Mouse (Mus musculus): Measurements from ENCODE around the gene Nfix.
A peak's percentile ranks its signal among the peaks of the same experiment; 100 is the strongest.

Nfix gene

DNA sequence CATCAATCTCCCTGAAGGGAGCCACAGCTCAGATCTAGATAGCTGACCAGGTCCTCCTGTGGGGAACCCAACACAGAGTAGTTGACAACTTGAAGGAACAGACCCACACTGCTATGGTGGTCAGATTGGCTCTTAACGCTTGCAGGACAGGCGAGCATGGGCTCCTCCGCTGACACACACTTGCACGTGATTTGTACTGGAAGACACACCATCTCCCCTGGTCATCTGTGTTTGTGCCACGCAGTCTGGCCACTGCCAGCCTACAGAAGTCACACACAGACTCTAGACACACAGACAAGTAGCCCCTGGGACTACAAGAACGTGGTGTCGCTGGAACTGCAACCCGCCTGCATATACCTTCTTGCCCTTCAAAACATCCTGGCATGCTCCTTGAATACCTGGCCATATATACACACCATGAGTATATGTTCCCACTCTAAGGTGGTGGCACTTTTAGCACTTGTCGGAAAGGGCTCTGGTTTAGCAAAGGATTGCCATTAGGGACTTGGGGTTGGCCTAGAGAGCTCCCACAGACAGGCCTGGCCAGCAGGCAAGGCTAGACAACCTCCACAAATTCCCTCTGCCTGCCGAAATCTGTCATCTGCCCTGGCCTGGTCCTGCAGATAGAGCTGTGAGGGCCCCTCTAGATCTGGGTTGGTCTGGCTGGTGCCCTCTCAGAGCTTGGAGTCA is 1.6 kb downstream of the Nfix start:
- DNase-seq (ENCODE audit: extremely low read depth, low read depth, low spot score) = no peak

DNA sequence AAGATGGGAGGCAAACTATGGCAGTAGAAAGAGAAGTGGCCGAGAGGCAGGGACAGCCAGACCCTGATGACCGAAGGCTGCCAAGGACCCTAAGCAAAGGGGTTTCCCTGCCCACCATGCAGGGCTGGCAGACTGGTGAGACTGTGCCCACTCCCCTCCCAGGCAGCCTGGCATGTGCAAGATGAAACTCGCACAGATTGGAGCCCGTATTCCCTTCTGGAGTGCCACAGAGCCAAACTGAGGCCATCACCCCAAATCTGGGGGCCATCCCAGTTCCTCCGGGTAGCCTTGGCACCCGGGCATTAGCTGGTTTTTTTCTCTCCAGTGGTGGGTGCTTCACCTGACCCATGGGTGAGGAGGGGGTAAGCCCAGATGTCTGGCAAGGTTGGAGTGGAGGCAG is 2.2 kb downstream of the Nfix start:
- no peak for DNase-seq (ENCODE audit: extremely low read depth, low read depth, low spot score)

DNA sequence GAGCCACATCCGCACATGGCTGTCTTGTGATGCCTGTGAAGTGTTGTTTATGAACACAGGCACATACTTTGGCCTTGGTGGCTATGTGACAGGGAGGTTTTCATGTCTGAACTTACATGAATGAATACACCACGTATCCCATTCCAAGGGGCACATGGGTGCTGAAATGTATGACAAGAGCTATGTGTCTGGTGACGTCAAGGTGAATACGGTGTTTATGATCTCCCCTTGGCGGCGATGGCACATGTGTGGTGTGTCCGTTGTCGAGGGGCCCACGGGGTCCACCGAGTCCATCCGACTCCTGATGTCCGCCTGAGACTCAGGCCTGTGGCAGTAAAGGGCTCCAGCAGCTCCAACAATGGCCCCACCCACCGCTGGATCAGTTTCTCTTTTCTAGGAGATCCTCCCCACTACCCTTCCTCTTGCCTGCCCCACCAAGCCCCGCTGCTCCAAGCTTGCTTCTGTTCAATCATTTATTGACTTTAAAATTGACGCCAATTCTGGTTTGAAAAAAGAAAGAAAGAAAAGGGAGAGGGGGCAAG is 2.8 kb downstream of the Nfix start:
- DNase-seq (ENCODE audit: extremely low read depth, low read depth, low spot score) = no peak

DNA sequence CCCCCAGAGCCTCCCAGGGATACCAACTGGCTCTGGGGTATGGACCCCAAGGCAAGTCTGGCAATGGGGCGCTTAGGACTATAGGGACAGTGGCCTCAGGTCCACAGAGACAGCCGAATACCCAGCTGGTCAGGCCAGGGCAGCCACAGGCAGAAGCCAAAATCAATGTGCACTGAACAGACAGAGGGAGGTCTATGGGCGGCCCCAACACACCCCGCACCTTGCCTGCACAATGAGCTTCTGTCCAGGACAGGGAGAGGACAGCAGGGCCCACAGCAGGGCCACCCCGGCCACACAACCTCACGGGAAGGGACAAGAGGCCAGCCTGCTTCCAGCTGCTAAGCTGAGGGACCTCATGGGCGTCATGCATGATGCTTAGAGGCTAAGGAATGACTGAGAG is 5.7 kb downstream of the Nfix start:
- DNase-seq (ENCODE audit: extremely low read depth, low read depth, low spot score) = no peak

DNA sequence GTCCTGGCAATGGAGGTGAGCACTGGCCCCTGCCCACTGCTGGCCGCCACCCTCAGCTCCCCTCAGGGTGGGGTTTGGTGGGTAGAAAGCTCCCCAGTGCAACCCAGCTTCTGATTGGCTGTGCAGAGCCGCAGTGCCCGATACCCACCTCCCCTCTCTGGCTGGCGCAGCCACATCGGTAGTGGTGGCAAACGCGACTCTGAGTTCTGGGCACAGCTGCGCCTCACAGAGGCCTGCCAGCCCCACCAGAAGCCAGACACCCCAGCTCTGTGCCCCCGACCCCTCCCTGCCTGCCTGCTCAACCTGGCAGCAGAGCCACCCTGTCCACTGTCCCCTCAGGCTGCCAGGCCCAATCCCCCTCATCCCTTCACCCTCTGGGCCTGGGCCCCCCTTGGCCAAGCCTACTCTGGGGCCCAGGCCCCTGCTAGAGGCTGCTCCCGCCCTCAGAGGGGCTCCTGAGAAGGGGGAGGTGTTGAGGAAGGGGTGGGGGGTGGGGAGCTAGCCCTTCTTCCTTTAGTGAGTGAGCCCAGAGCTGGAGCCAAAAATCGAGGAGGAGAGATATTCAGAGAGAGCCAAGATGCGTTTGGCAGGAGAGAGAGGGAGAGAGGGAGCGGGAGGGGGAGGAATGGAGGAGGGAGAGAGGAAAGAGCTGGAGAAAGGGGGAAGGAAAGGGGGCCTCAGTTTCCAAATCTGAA is 6.2 kb downstream of the Nfix start:
- no peak for DNase-seq (ENCODE audit: extremely low read depth, low read depth, low spot score)

DNA sequence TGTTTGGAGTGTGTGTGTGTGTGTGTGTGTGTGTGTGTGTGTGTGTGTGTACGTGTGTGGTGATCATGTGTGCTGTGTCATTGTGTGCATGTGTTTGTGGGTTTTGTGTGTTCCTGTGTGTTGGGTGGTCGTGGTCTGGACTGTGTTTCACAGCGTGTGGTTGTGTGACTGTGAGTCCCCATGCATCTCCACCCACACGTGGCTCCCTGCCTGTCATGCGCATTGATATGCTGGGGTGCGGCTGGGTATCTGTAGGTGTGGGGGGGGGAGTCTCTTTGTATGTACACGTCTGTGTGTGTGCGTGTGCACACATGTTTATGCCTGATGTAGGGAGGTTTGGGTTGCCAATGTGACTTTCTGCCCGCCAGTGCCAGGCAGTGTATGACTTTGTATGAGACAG is 7.0 kb downstream of the Nfix start:
- DNase-seq (ENCODE audit: extremely low read depth, low read depth, low spot score) = no peak

DNA sequence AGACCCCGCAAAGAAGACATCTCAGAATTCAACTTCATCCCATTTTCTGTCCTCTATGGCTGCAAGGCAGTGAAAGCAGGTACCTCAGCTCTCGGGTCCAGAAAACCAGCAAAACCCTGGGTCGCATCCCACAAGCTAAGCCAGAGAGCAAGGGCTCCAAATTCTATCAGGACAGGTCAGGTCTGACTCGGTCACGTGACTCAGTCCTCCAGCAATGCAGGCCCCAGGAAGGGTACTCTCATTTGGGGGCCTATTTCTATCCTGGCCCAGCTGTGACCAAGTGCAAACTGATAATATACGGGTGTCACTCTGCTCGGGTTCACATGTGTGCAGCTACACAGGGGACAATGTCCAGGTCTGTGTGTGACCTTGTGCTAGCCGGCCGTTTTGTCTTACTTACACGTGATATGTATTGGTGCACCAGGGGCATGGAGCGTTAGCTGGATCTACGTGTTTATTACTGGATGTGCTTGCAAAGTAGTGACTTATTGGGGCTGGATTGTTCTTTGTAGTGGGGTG is 7.7 kb downstream of the Nfix start:
- DNase-seq (ENCODE audit: extremely low read depth, low read depth, low spot score) = no peak

DNA sequence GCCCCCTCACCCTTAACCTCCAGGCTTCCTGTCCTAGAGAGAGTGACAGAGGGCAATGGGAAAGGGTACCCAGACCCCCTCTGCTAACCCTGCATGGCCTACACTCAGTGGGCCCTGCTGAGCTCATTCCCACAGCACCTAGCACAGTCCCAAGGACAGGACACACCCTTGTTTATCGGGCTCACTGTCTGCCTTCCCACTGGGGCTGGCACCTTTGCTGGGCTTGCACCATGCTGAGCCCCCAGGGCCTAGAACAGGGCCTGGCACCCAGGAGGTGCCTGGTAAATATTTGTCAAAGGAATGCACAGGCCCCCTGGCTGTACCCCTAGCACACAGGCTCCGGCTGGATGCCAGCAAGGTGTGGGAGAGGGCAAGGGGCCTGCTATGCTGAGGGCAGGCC is 9.6 kb downstream of the Nfix start:
- DNase-seq (ENCODE audit: extremely low read depth, low read depth, low spot score) = no peak

DNA sequence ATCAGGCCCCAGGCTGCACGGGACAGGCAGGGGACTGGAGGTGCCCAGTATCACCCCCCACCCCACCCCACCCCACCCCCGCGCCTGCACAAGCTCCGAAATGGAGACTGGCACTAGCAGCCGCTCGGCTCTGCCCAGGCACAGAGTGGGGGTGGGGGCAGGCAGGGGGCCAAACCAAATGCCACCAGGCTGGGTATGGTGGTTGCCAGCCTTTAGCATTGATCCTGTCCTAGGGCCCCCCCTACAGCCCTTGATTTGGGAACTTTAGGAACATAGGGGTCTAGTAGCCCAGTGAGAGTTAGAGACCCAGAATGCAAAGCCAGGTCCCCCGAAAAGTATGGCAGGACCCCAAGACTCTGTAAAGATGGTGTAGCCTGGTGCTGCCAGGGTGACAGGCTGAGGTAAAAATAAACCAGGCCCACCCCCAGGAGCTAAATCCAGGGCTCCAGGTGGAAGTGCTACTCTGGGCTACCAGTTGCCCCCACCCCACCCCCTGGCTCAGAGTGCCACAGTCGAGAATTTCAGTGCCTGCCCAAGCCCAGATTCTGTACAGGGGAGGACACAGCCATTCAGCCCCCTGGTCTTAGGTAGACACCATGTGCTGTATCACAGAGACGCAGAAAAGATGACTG is 10.2 kb downstream of the Nfix start:
- no peak for DNase-seq (ENCODE audit: extremely low read depth, low read depth, low spot score)

DNA sequence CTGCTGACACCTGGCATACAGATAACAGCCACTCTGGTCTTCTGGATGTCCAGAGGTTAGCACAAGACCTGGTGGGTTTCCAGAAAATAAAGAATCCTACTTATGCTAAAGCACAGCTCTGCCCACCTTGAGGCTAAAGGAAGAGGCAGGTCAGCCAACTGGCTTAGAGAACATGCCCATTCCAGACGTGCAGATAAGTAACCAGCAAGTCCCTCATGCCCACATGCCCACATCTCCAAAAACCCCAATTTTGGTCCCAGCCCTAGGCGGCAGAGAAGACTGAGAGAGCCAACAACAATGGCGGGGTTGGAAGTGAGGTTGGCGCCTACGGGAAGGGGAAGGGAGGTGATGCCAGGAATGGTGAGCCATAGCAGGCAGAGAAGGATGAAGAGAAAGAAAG is 10.8 kb downstream of the Nfix start:
- DNase-seq (ENCODE audit: extremely low read depth, low read depth, low spot score) = peak; percentile 70

DNA sequence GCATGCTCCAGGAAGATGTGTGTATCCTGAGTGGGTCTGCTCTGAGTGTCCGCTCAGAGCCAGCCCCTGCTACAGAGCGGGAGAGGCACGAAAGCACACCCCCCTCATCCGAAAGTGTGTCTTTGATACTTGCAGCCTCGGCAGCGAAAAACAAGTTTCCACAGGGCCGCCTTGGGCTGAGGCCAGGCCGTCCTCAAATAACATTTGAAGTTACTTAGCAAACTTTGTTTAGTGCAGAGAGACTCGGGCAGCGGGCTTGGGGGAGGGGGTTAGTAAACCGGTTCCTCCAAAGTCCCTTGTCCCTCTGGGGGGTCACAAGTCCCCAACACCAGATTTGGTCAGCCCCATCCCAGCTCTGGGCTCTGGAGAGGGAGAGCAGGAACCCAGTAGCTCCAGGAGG is 11.2 kb downstream of the Nfix start:
- no peak for DNase-seq (ENCODE audit: extremely low read depth, low read depth, low spot score)

DNA sequence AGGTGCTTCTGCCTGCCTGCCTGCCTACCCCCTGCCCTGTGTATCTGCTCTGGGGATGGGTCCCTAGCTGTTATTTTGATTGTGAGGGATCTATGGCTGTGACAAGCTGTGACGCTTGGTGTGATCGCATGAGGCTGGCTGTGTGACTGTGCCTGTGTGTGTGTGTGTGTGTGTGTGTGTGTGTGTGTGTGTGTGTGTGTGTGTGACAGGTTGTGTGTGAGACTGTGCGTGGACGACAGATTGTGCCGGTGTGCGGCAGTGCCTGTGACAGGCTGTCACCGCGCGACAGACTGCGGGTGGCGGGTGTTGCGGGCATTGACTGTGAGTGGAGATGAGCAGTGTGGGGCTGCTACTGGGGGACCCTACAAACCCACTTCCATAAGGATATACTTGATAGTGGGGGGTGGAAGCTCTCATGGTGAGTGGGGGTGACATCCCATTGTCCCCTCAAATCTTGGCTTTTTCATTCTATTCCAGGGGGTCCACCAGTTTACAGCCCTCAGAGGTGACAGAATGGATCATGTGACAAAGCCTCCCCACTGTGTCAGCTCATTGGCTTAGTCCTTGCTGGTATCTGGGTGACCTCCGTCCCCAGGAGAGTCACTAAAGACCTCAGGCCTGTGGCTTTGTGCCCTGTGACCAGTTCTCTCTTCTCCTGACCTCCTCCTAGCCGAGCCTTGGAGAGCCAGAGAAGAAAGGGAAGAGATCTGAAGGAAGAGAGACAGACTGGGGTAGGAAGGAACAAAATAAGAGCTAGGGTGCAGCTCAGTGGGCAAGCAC is 12.4 kb downstream of the Nfix start:
- DNase-seq (ENCODE audit: extremely low read depth, low read depth, low spot score) = no peak

DNA sequence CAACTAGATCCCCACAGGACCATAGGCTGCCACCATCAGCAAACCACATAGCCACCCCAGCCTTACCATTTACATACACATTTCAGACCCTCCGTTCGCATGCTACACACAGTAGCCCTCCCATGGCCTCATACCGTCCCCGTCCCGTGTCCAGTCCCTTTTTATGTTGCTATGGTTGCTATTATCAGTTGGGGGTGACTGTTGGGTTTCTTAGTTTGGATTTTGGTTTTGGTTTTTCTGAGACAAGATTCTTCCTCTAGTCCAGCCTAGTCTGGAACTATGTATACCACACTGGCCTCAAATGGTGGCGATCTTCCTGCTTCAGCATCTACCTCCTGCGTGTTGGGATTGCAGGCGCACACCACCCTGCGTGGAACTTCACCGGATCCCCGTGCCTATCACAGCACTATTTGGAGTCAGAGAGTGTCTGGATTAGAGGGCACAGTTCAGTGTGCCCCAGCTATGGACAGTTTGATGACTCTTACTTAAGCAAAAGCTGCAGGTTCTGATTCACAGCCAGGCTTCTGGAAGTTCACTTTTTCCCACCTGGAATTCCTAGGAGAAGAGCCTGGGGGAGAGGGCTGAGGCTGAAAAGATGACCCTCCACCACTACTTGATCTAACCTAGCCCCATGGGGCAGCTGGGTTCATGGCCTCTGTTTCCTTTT is 13.2 kb downstream of the Nfix start:
- DNase-seq (ENCODE audit: extremely low read depth, low read depth, low spot score) = no peak

DNA sequence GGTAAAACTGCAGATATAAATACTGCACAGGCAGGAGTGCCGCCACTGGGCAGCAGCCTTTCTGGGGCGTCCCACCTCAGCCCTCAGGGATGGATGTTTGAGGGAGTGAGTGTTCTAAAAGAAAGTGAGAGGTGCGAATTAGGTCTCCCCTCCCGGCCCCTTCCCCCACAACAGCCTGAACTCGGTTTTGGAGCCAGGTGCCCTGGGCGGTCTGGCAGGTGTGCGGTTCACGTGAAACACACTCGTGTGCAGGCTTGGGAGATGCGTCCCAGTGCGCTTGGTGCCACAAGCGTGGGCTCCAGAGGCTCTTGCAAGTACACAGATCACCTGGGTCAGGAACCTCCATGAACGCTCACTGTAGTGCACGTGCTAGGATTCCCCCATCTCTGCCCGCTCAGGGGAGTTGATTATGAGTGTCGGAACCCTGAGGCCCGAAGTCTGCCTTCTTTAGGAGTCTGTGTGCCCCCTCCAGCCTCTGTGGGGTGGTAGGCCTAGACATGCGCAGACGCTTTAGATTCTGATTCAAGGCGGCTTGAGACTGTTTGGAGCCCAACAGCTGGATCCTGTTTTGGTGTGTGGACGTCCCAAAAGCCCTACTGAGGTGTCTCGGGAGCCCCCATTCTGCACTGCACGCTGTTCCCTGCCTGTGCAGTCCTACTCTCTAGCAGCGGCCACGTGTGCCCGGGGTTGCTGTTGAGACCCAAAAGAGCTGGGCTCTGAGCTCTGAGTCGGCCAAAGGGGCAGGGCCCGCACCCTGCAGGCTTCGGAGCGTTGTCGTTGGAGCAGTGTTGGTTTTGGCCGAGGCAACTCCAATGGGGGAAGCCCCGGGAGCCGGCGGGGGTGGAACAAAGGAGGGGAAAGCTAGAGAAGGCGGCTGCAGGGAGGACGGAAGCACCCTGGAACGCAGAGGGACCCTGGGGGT is 14.1 kb downstream of the Nfix start:
- peak; percentile 72 for DNase-seq (ENCODE audit: extremely low read depth, low read depth, low spot score)

DNA sequence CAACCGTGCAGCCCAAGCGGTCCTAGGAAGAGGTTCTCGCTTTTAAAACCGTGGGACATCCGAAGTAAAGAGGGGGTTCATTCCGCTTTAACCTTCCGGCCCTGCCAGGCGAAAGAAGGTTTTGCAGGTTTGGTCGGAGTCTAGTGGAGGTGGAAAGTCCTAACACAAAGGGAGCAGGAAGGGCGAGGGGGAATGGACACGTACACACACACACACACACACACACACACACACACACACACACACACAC is 14.7 kb downstream of the Nfix start:
- DNase-seq (ENCODE audit: extremely low read depth, low read depth, low spot score) = no peak

DNA sequence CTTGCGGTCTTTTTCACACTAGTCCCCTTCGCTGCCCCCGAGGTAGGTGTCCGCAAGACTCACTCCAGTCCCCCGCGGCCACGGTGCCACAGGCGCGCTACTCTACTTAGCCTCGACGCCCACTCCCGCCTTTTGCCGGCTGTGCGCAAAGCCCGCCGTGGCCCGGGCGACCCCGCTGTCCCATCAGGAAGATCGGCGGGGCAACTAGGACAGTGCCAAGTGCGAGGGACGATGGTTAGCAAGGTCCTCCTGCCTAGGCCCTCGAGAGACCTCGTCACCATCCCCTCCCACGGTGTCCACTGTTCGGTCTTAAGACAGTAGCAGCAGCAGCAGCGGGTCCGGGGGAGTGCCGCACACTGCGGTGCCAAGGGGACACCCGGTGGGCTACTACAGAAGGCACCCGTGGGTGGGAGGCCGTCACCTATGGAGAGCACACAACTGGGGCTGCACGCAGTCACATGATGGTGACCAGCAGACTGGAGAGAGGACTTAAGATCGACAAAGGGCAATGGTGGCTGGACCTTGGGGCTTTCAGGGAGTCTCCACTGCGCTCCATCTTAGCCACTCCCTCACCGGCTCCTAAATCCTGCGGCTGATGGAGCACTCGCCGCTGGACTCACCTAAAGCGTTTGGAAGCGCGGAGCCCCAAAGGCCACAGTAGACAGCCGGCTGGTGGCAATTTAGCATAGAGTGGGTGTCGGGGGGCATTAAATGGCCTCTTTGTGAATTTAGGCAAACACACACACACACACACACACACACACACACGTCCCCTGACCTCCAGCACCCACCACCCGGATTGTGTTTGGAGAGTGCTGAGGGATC is 15.3 kb downstream of the Nfix start:
- no peak for DNase-seq (ENCODE audit: extremely low read depth, low read depth, low spot score)

DNA sequence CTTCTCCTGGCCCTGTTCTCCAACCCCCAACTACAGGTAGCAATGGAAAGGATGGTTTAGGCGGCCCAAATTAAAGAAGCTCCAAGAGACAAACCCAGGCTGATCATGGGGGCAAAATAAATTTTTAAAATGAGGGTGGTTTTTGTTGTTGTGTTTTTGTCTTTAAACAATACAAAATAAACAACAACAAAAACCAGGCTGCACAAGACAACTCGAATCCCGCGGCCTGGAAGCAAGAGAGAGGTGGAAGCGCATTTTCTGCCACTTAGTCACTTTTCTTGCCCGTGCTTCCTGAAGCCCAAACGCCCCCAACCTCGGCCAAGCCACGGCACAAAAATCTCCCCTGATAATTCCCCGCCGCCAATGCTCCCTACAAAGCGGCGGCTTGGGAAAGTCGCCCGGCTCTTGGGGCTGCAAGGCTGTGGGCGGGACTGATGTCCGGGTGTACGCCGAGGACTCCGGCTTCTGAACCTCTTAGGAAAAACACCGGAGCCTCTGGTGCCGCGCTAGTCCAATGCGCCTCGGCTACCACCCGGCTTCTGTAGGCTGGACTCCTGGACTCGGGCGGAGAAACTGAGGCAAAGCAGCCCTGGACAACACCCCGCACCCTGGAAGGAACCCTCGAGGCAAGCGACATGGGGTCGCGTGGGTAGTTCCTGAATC is 16.1 kb downstream of the Nfix start:
- no peak for DNase-seq (ENCODE audit: extremely low read depth, low read depth, low spot score)

DNA sequence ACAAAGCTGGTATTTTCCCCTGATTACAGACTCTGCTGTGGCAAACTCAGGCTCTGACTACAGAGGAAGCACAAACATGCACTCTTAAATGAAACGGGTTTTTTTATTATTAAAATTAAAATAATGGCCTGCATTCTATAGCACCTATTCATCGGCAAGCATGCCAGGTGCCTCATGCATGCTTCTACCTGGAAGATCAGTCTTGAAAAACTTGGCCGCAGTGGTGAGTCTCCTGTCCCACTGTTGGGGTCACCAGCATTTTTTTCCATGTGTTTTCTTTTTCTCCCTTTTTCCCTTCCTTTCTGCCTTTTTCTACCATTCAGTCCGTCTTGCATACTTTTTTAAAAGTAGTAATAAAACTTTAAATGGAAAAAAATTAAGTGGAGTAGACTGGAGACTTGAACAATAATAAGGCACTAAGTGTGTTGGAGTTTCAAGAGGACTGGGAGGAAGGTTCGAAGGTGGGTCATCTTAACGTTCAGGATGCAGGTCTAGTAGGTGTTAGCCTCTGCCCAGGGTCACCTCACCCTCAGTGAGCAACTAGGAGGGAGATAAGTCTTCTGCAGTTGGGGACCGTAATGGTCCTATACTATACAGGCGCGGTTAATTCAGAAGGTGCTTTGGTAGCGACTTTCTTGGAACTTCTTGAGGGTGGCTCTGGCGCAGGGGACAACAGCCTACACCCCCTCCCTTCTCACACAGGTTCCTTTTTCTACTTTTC is 16.8 kb downstream of the Nfix start:
- no peak for DNase-seq (ENCODE audit: extremely low read depth, low read depth, low spot score)

All from fat pad, adult 2 months (tissue).